Mouse (Mus musculus): Measurements from ENCODE around the gene Acvr1c.

- TF ChIP-seq POLR2A (IDR thresholded peaks at IDR 0.05; ENCODE audit: insufficient read length, low read depth), result no peak
- no peak for TF ChIP-seq E2F4 (IDR thresholded peaks at IDR 0.05; ENCODE audit: insufficient read depth)
- TF ChIP-seq POLR2AphosphoS2 (IDR thresholded peaks at IDR 0.05; ENCODE audit: insufficient read length, low read depth), result no peak
- TF ChIP-seq MAX (IDR thresholded peaks at IDR 0.05; ENCODE audit: low read depth), result no peak
- TF ChIP-seq MYOG (IDR thresholded peaks at IDR 0.05; ENCODE audit: control insufficient read depth in 1 of 3, insufficient read depth in 1 of 3, insufficient read length in 2 of 3, low read depth in 2 of 3), result no peak
- TF ChIP-seq TCF12 (IDR thresholded peaks at IDR 0.05; ENCODE audit: insufficient read depth, poor library complexity, severe bottlenecking), result no peak
- TF ChIP-seq USF1 (IDR thresholded peaks at IDR 0.05; ENCODE audit: low read depth), result no peak
- no peak for TF ChIP-seq MYOD1 (IDR thresholded peaks at IDR 0.05; ENCODE audit: control insufficient read depth in 1 of 3, insufficient read length in 2 of 3, low read depth in 2 of 3)
- no peak for TF ChIP-seq CEBPB (IDR thresholded peaks at IDR 0.05; ENCODE audit: insufficient read depth, poor library complexity, severe bottlenecking)
- TF ChIP-seq SRF (IDR thresholded peaks at IDR 0.05; ENCODE audit: control insufficient read depth, insufficient read length, low read depth), result no peak
- no peak for TF ChIP-seq TCF3 (IDR thresholded peaks at IDR 0.05; ENCODE audit: insufficient read length, low read depth)
Measured at GRCm38 (mm10) chr2:58366196-58366595, 8.5 kb upstream of the Acvr1c start.

All from myocyte (in vitro differentiated cells).